Mouse (Mus musculus): ENCODE data around the gene Psd4. TPM values are rescaled to one million over a fixed set of nuclear protein-coding genes. Genes with fewer than 3 reads are reported as not detected.

Psd4 gene
- polyA plus RNA-seq, 2 experiments: 5.0 to 7.5 TPM

DNA sequence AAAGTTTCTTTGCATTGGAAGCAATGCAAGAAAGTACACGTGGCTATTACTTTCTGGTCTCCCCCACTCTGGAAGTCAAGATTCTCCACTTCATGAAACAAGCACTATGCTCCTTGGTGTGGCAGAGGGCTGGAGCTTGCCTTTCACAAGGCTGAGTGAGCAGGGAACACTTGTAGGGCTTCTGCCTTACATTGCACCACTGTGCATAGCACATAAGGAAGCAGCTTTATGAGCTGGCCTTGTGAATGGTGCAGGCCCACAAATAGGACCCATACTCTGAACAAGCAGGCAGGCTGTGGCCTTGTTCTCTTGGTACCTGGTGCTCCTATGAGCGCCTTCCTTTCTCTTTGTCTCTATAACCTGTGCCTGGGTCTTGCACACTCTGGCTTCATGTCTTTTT lies 25.9 kb downstream of the Psd4 start:
- DNase-seq (ENCODE audit: low read depth in 3 of 3, low spot score in 3 of 3) (no peak), ATAC-seq (ENCODE audit: insufficient read depth) (no peak)
- Histone ChIP-seq H3K4me1 (replicated peaks; ENCODE audit: control insufficient read depth in 2 of 2, insufficient read depth in 2 of 2, low read length in 1 of 2) (peaks cover 0 to under 1% of the 10 kb centered on the region in 2 experiments; a peak in 1 of 4 replicates), H3K9ac (replicated peaks) (no peak overlapping the region), H3K4me2 (ENCODE audit: low read depth) (no peak overlapping the region), H3K9me3 (ENCODE audit: control insufficient read depth, low read length) (no peaks in the 10 kb centered on the region), H3K27me3 (ENCODE audit: control insufficient read depth, insufficient read depth, low read length) (no peaks in the 10 kb centered on the region), H3K27ac (no peak overlapping the region), H3K4me3 (ENCODE audit: insufficient read depth in 1 of 2, low read depth in 2 of 2, low read length in 2 of 2) (no peak overlapping the region), H3K36me3 (replicated peaks; ENCODE audit: control insufficient read depth, insufficient read depth, low read depth) (peaks cover 2% of the 10 kb centered on the region; the same call in 1 of the 2 replicates)
- no peak for TF ChIP-seq CTCF (IDR thresholded peaks at IDR 0.05; ENCODE audit: low read depth)
- no peak for TF ChIP-seq EP300 (IDR thresholded peaks at IDR 0.05; ENCODE audit: low read depth)
- WGBS (ENCODE audit: insufficient replicate concordance): 58% methylated on average over 2 of the region's 2 CpGs

DNA sequence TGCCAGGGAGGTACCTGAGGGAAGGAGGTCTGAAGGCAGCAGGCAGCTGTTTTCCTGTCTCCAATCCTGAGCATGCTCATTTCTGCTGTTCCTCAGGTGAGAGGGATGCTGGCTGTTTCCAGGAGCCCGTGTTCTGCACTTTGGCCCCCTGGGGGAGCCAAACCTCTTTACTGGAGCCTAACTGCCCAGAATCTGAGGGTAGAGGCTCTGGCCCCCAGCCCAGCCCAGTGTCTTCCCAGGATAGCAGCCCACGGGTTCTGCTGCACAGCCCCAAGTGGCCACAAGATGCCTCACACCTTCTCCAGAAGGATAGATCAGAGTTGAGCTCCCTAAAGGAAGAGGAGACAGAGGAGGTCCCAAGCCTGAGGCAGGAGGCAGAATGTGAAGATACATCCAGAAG lies 29.7 kb downstream of the Psd4 start:
- no peak overlapping the region for H3K9ac ChIP-seq (replicated peaks)
- H3K36me3 ChIP-seq (replicated peaks; ENCODE audit: control insufficient read depth, insufficient read depth, low read depth): peaks cover 5% of the 10 kb centered on the region
- DNase-seq (ENCODE audit: low read depth in 3 of 3, low spot score in 3 of 3) (no peak), ATAC-seq (ENCODE audit: insufficient read depth) (no peak)
- no peak overlapping the region for H3K4me3 ChIP-seq (ENCODE audit: insufficient read depth in 1 of 2, low read depth in 2 of 2, low read length in 2 of 2)
- TF ChIP-seq CTCF (IDR thresholded peaks at IDR 0.05; ENCODE audit: low read depth) (peak; percentile 19; the same call in 1 of the 2 replicates), EP300 (IDR thresholded peaks at IDR 0.05; ENCODE audit: low read depth) (no peak)
- WGBS (ENCODE audit: insufficient replicate concordance): 53% methylated on average over 2 of the region's 2 CpGs
- no peaks in the 10 kb centered on the region for H3K9me3 ChIP-seq (ENCODE audit: control insufficient read depth, low read length)
- no peaks in the 10 kb centered on the region for H3K27me3 ChIP-seq (ENCODE audit: control insufficient read depth, insufficient read depth, low read length)
- no peak overlapping the region for H3K4me2 ChIP-seq (ENCODE audit: low read depth)
- no peaks in the 10 kb centered on the region for H3K4me1 ChIP-seq (replicated peaks; ENCODE audit: control insufficient read depth in 2 of 2, insufficient read depth in 2 of 2, low read length in 1 of 2)
- no peak overlapping the region for H3K27ac ChIP-seq

DNA sequence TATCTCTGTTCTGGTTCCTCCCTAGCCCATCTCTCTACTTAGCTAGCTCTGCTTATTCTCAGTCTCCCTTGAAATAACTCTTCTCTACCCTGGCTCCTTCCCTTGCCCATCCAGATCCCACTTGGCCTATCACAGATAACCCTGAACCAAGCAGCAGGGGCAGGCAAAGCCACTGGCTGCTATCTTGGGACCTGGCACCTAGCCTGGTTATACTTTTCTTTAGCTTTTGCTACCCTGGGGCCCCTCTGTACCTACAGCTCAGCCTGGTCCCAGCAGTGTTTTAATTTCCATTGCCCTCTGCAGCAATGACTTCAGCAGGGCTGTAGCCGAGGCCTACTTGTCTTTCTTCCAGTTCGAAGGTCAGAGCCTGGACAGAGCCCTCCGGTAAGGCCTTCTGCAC lies 33.3 kb downstream of the Psd4 start:
- 73% methylated on average over 3 of the region's 3 CpGs for WGBS (ENCODE audit: insufficient replicate concordance)
- H3K4me3 ChIP-seq (ENCODE audit: insufficient read depth in 1 of 2, low read depth in 2 of 2, low read length in 2 of 2): no peak overlapping the region
- H3K9ac ChIP-seq (replicated peaks): no peak overlapping the region
- H3K27ac ChIP-seq: no peak overlapping the region
- H3K4me2 ChIP-seq (ENCODE audit: low read depth): no peak overlapping the region
- TF ChIP-seq EP300 (IDR thresholded peaks at IDR 0.05; ENCODE audit: low read depth): no peak
- no peaks in the 10 kb centered on the region for H3K9me3 ChIP-seq (ENCODE audit: control insufficient read depth, low read length)
- no peaks in the 10 kb centered on the region for H3K4me1 ChIP-seq (replicated peaks; ENCODE audit: control insufficient read depth in 2 of 2, insufficient read depth in 2 of 2, low read length in 1 of 2)
- peaks cover 5% of the 10 kb centered on the region for H3K36me3 ChIP-seq (replicated peaks; ENCODE audit: control insufficient read depth, insufficient read depth, low read depth)
- no peak for DNase-seq (ENCODE audit: low read depth in 3 of 3, low spot score in 3 of 3)
- H3K27me3 ChIP-seq (ENCODE audit: control insufficient read depth, insufficient read depth, low read length): no peaks in the 10 kb centered on the region
- no peak for ATAC-seq (ENCODE audit: insufficient read depth)

DNA sequence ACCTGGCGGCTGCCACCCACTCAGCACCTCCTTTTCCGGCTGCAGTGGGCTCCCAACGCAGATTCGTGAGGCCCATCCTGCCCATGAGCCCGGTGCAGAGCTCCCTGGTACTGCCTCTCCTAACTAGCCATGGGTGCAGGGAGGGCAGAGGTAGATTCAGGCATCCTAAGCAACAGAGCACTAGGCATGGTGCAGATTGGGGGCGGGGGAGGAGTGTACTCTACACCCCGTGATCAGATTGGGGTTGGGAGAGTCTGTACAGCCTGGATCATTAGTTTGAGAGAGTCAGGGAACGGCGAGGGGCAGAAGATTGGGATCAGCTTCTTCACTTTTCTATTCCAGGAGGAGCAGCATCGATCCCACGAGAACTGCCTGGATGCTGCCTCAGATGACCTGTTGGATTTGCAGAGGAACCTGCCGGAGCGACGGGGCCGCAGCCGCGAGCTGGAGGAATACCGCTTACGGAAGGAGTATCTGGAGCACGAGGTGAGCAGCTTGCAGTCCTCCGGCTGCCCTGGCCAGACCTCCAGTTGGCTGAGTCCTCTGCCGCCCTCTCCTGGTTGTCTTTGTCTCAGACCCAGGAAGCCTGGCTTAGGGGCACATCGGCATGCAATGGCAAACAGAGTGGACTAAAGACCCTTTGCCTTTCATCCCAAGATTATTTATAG lies 38.1 kb downstream of the Psd4 start:
- DNase-seq (ENCODE audit: low read depth in 3 of 3, low spot score in 3 of 3): peak in 2 of 3 experiments; percentile 22 to 31
- peaks cover 3% of the 10 kb centered on the region for H3K36me3 ChIP-seq (replicated peaks; ENCODE audit: control insufficient read depth, insufficient read depth, low read depth)
- H3K9me3 ChIP-seq (ENCODE audit: control insufficient read depth, low read length): no peaks in the 10 kb centered on the region
- no peaks in the 10 kb centered on the region for H3K27me3 ChIP-seq (ENCODE audit: control insufficient read depth, insufficient read depth, low read length)
- no peak overlapping the region for H3K4me3 ChIP-seq (ENCODE audit: insufficient read depth in 1 of 2, low read depth in 2 of 2, low read length in 2 of 2)
- H3K27ac ChIP-seq: no peak overlapping the region
- WGBS (ENCODE audit: insufficient replicate concordance): 43% methylated on average over 23 of the region's 23 CpGs
- peak; percentile 55; the same call in 1 of the 2 replicates for ATAC-seq (ENCODE audit: insufficient read depth)
- TF ChIP-seq EP300 (IDR thresholded peaks at IDR 0.05; ENCODE audit: low read depth): no peak
- peak; percentile 83 for TF ChIP-seq CTCF (IDR thresholded peaks at IDR 0.05; ENCODE audit: low read depth)
- no peaks in the 10 kb centered on the region for H3K4me1 ChIP-seq (replicated peaks; ENCODE audit: control insufficient read depth in 2 of 2, insufficient read depth in 2 of 2, low read length in 1 of 2)
- H3K4me2 ChIP-seq (ENCODE audit: low read depth): peak overlapping the region; percentile 14; the same call in 1 of the 2 replicates
- H3K9ac ChIP-seq (replicated peaks): no peak overlapping the region

GRCm38 (mm10) chr2:24407701-24408485 lies 40.5 kb downstream of the Psd4 start:
- no peaks in the 10 kb centered on the region; the same call in 1 of the 2 replicates for H3K36me3 ChIP-seq (replicated peaks; ENCODE audit: control insufficient read depth, insufficient read depth, low read depth)
- TF ChIP-seq EP300 (IDR thresholded peaks at IDR 0.05; ENCODE audit: low read depth): no peak
- TF ChIP-seq CTCF (IDR thresholded peaks at IDR 0.05; ENCODE audit: low read depth): no peak
- H3K4me1 ChIP-seq (replicated peaks; ENCODE audit: control insufficient read depth in 2 of 2, insufficient read depth in 2 of 2, low read length in 1 of 2): no peaks in the 10 kb centered on the region
- no peaks in the 10 kb centered on the region for H3K9me3 ChIP-seq (ENCODE audit: control insufficient read depth, low read length)
- DNase-seq (ENCODE audit: low read depth in 3 of 3, low spot score in 3 of 3) (no peak), ATAC-seq (ENCODE audit: insufficient read depth) (no peak)
- H3K4me3 ChIP-seq (ENCODE audit: insufficient read depth in 1 of 2, low read depth in 2 of 2, low read length in 2 of 2): no peak overlapping the region
- H3K9ac ChIP-seq (replicated peaks): no peak overlapping the region
- no peak overlapping the region for H3K4me2 ChIP-seq (ENCODE audit: low read depth)
- 66% methylated on average over 4 of the region's 4 CpGs for WGBS (ENCODE audit: insufficient replicate concordance)
- no peaks in the 10 kb centered on the region for H3K27me3 ChIP-seq (ENCODE audit: control insufficient read depth, insufficient read depth, low read length)
- no peak overlapping the region for H3K27ac ChIP-seq
